Mouse (Mus musculus) intestine, embryonic 14.5 days (tissue): ENCODE data around the gene 9130019O22Rik. TPM values are rescaled to one million over a fixed set of nuclear protein-coding genes. Genes with fewer than 3 reads are reported as not detected.
"Not testable (repeated sequence)": the region's sequence is repeated elsewhere in the genome, so short reads cannot be mapped to it uniquely, and the experiment has no call there.

Experiments used
- ATAC-seq: fragments of 200-750 bp; cut with Nextera tagmentation; replicated peaks from 2 replicates; pipeline ENCODE4 v1.8.0; 2017; ENCODE audit warnings: low read depth, moderate number of reproducible peaks, moderate TSS enrichment, moderate library complexity; ENCODE audit not compliant: low FRiP score, low TSS enrichment
- DNase-seq: peaks from one replicate; pipeline ENCODE4 v3.0.0-alpha.2; 2018; ENCODE audit warnings: low spot score
- H3K27ac ChIP-seq: fragments of 300-500 bp; sonication (generic); 2 replicates; pipeline ENCODE4 v1.5.1; 2014; ENCODE audit warnings: low read depth, mild to moderate bottlenecking, control low read depth
- H3K27me3 ChIP-seq: fragments of 300-500 bp; sonication (generic); replicated peaks from 2 replicates; pipeline ENCODE4 v1.6.1; 2014; ENCODE audit warnings: low read length, control low read depth; ENCODE audit not compliant: control insufficient read depth, insufficient read depth
- H3K36me3 ChIP-seq: fragments of 300-500 bp; sonication (generic); 2 replicates; pipeline ENCODE4 v1.6.1; 2014; ENCODE audit warnings: low read length, control low read depth; ENCODE audit not compliant: control insufficient read depth, insufficient read depth
- H3K4me1 ChIP-seq: fragments of 300-500 bp; sonication (generic); replicated peaks from 2 replicates; pipeline ENCODE4 v1.6.1; 2014; ENCODE audit warnings: low read length, control low read depth, mixed read lengths; ENCODE audit not compliant: control insufficient read depth, insufficient read depth
- H3K4me2 ChIP-seq: fragments of 300-500 bp; sonication (generic); 2 replicates; pipeline ENCODE4 v1.6.1; 2014; ENCODE audit warnings: low read length
- H3K4me3 ChIP-seq: fragments of 300-500 bp; sonication (generic); 2 replicates; pipeline ENCODE4 v1.5.1; 2014; ENCODE audit warnings: low read depth, low read length, control low read depth, mixed read lengths
- H3K9ac ChIP-seq: fragments of 300-500 bp; sonication (generic); 2 replicates; pipeline ENCODE4 v1.6.1; 2014; ENCODE audit warnings: mild to moderate bottlenecking, low read length
- H3K9me3 ChIP-seq: fragments of 300-500 bp; sonication (generic); 2 replicates; pipeline ENCODE4 v1.6.1; 2016; ENCODE audit warnings: low read length, control low read depth; ENCODE audit not compliant: control insufficient read depth
- WGBS: fragments of 180-500 bp; shearing (Covaris S2); extraction: QIAGEN DNeasy Blood & Tissue Kit; methylation state at CpG from one replicate; pipeline ENCODE4 v1.1.7; 2014; 5-methylcytosine and 5-hydroxymethylcytosine counted together
- polyA plus RNA-seq: library from polyadenylated mRNA; unstranded; fragments of >200 nt; fragmentation: Nextera tagmentation; extraction: Ambion mirVana; gene quantifications from 2 replicates; pipeline ENCODE4 v1.2.1, GENCODE M21; 2014

The 9130019O22Rik gene
- polyA plus RNA-seq, 1 experiment from 2014 or later = 7.4 TPM

GRCm38 (mm10) chr7:127364166-127364565 is 22.8 kb downstream of the 9130019O22Rik start:
- Histone ChIP-seq H3K27me3 (peaks cover 6% of the 10 kb centered on the region; the same call in 1 of the 2 replicates), H3K27ac (no peak overlapping the region), H3K4me2 (peak overlapping the region; percentile 59), H3K4me3 (peak overlapping the region; percentile 31; the same call in 1 of the 2 replicates), H3K9ac (no peak overlapping the region; the same call in 1 of the 2 replicates), H3K4me1 (no peaks in the 10 kb centered on the region), H3K9me3 (0 out of 2 replicates have a peak, but pooled peaks cover 3% of the 10 kb centered on the region), H3K36me3 (no peaks in the 10 kb centered on the region)
- 56% methylated on average over 4 of the region's 4 CpGs for WGBS
- ATAC-seq = no peak
- DNase-seq = no peak

GRCm38 (mm10) chr7:127363475-127363921 is 23.5 kb downstream of the 9130019O22Rik start:
- WGBS = 2% methylated on average over 24 of the region's 24 CpGs
- peak overlapping the region; percentile 59 for H3K4me2 ChIP-seq
- peak overlapping the region; percentile 31 for H3K4me3 ChIP-seq
- no peak overlapping the region for H3K27ac ChIP-seq
- no peaks in the 10 kb centered on the region for H3K4me1 ChIP-seq
- peaks cover 6% of the 10 kb centered on the region; the same call in 1 of the 2 replicates for H3K27me3 ChIP-seq
- peak overlapping the region; percentile 51; the same call in 1 of the 2 replicates for H3K9ac ChIP-seq
- ATAC-seq (peak; percentile 25; the same call in 1 of the 2 replicates), DNase-seq (peak; percentile 77)
- H3K9me3 ChIP-seq = 0 out of 2 replicates have a peak, but pooled peaks cover 3% of the 10 kb centered on the region
- H3K36me3 ChIP-seq = no peaks in the 10 kb centered on the region

GRCm38 (mm10) chr7:127362418-127362817 is 24.5 kb downstream of the 9130019O22Rik start:
- not testable (repeated sequence) for H3K27ac ChIP-seq, H3K27me3 ChIP-seq, H3K36me3 ChIP-seq, H3K9me3 ChIP-seq, ATAC-seq, H3K4me1 ChIP-seq, H3K9ac ChIP-seq, H3K4me3 ChIP-seq
- DNase-seq = peak; percentile 60
- H3K4me2 ChIP-seq = peak overlapping the region; percentile 30
- 27% methylated on average over 13 of the region's 13 CpGs for WGBS

GRCm38 (mm10) chr7:127361449-127361848 is 25.5 kb downstream of the 9130019O22Rik start:
- 47% methylated on average over 13 of the region's 13 CpGs for WGBS
- Histone ChIP-seq H3K36me3 (no peaks in the 10 kb centered on the region), H3K4me2 (no peak overlapping the region), H3K4me3 (no peak overlapping the region), H3K27ac (no peak overlapping the region), H3K27me3 (peaks cover 6% of the 10 kb centered on the region; the same call in 1 of the 2 replicates), H3K4me1 (no peaks in the 10 kb centered on the region), H3K9me3 (no peaks in the 10 kb centered on the region), H3K9ac (no peak overlapping the region; the same call in 1 of the 2 replicates)
- peak; percentile 82 for ATAC-seq
- DNase-seq = peak; percentile 55

GRCm38 (mm10) chr7:127360265-127360664 is 26.7 kb downstream of the 9130019O22Rik start:
- no peaks in the 10 kb centered on the region for H3K9me3 ChIP-seq
- H3K4me3 ChIP-seq = no peak overlapping the region
- DNase-seq = no peak
- no peak for ATAC-seq
- no peak overlapping the region for H3K9ac ChIP-seq
- peaks cover 8% of the 10 kb centered on the region; the same call in 1 of the 2 replicates for H3K27me3 ChIP-seq
- H3K4me1 ChIP-seq = no peaks in the 10 kb centered on the region
- H3K36me3 ChIP-seq = no peaks in the 10 kb centered on the region
- no peak overlapping the region for H3K27ac ChIP-seq
- no peak overlapping the region for H3K4me2 ChIP-seq
- WGBS = 57% methylated on average over 4 of the region's 4 CpGs

- H3K4me3 ChIP-seq = no peak overlapping the region
- H3K4me2 ChIP-seq = no peak overlapping the region
- H3K36me3 ChIP-seq = no peaks in the 10 kb centered on the region
- ATAC-seq = no peak
- no peak overlapping the region for H3K27ac ChIP-seq
- H3K27me3 ChIP-seq = 0 out of 2 replicates have a peak, but pooled peaks cover 2% of the 10 kb centered on the region
- 66% methylated on average over 4 of the region's 4 CpGs for WGBS
- H3K4me1 ChIP-seq = no peaks in the 10 kb centered on the region
- H3K9ac ChIP-seq = no peak overlapping the region
- no peak for DNase-seq
- no peaks in the 10 kb centered on the region; the same call in 1 of the 2 replicates for H3K9me3 ChIP-seq
Observed at GRCm38 (mm10) chr7:127358472-127358871, 28.5 kb downstream of the 9130019O22Rik start.

- H3K27me3 ChIP-seq = 0 out of 2 replicates have a peak, but pooled peaks cover 2% of the 10 kb centered on the region
- no peak overlapping the region for H3K27ac ChIP-seq
- no peak overlapping the region for H3K9ac ChIP-seq
- no peak for DNase-seq
- 77% methylated on average over 2 of the region's 2 CpGs for WGBS
- H3K4me3 ChIP-seq = no peak overlapping the region
- no peaks in the 10 kb centered on the region; the same call in 1 of the 2 replicates for H3K9me3 ChIP-seq
- H3K36me3 ChIP-seq = no peaks in the 10 kb centered on the region
- no peaks in the 10 kb centered on the region for H3K4me1 ChIP-seq
- H3K4me2 ChIP-seq = no peak overlapping the region
- no peak for ATAC-seq
Observed at GRCm38 (mm10) chr7:127357871-127358270, 29.1 kb downstream of the 9130019O22Rik start.

GRCm38 (mm10) chr7:127355796-127356195 is 31.2 kb downstream of the 9130019O22Rik start:
- 59% methylated on average over 3 of the region's 3 CpGs for WGBS

More at GRCm38 (mm10) chr7:127355796-127356195, 31.2 kb downstream of the 9130019O22Rik start:
- no peak for DNase-seq
- no peaks in the 10 kb centered on the region; the same call in 1 of the 2 replicates for H3K9me3 ChIP-seq
- H3K27me3 ChIP-seq = 0 out of 2 replicates have a peak, but pooled peaks cover 2% of the 10 kb centered on the region
- H3K36me3 ChIP-seq = no peaks in the 10 kb centered on the region
- no peak overlapping the region for H3K4me3 ChIP-seq
- H3K4me1 ChIP-seq = no peaks in the 10 kb centered on the region
- ATAC-seq = no peak
- H3K27ac ChIP-seq = no peak overlapping the region
- no peak overlapping the region for H3K4me2 ChIP-seq
- H3K9ac ChIP-seq = no peak overlapping the region
